Mouse (Mus musculus) heart, embryonic 10.5 days (tissue): ENCODE measurements around the gene Zbtb4. TPM values are rescaled to one million over a fixed set of nuclear protein-coding genes. Genes with fewer than 3 reads are reported as not detected.

Experiments used
- DNase-seq: peaks from one replicate; pipeline ENCODE4 v3.0.0-alpha.2; 2017; ENCODE audit warnings: low spot score
- H3K27ac ChIP-seq: fragments of 300-500 bp; sonication (generic); 2 replicates; pipeline ENCODE4 v1.5.1; 2016; ENCODE audit warnings: mild to moderate bottlenecking
- H3K27me3 ChIP-seq: fragments of 300-500 bp; sonication (generic); 2 replicates; pipeline ENCODE4 v1.6.1; 2016; ENCODE audit warnings: mild to moderate bottlenecking; ENCODE audit not compliant: poor library complexity, insufficient read depth, severe bottlenecking
- H3K36me3 ChIP-seq: fragments of 300-500 bp; sonication (generic); 2 replicates; pipeline ENCODE4 v1.6.1; 2016; ENCODE audit warnings: mild to moderate bottlenecking, moderate library complexity
- H3K4me1 ChIP-seq: fragments of 300-500 bp; sonication (generic); 2 replicates; pipeline ENCODE4 v1.6.1; 2016; ENCODE audit warnings: mild to moderate bottlenecking
- H3K4me3 ChIP-seq: fragments of 300-500 bp; sonication (generic); 2 replicates; pipeline ENCODE4 v1.5.1; 2016; ENCODE audit warnings: mild to moderate bottlenecking, moderate library complexity
- H3K9me3 ChIP-seq: fragments of 300-500 bp; sonication (generic); 2 replicates; pipeline ENCODE4 v1.6.1; 2016; ENCODE audit warnings: mild to moderate bottlenecking, moderate library complexity
- WGBS: fragments of 180-500 bp; shearing (Covaris S2); methylation state at CpG from one replicate; pipeline ENCODE4 v1.1.7; 2016; 5-methylcytosine and 5-hydroxymethylcytosine counted together
- polyA plus RNA-seq: library from polyadenylated mRNA; unstranded; fragments of >200 nt; fragmentation: Nextera tagmentation; extraction: Ambion mirVana; gene quantifications from 2 replicates; pipeline ENCODE4 v1.2.1, GENCODE M21; 2016

Gene Zbtb4
- polyA plus RNA-seq, 1 experiment from 2014 or later: 2.4 TPM

DNA sequence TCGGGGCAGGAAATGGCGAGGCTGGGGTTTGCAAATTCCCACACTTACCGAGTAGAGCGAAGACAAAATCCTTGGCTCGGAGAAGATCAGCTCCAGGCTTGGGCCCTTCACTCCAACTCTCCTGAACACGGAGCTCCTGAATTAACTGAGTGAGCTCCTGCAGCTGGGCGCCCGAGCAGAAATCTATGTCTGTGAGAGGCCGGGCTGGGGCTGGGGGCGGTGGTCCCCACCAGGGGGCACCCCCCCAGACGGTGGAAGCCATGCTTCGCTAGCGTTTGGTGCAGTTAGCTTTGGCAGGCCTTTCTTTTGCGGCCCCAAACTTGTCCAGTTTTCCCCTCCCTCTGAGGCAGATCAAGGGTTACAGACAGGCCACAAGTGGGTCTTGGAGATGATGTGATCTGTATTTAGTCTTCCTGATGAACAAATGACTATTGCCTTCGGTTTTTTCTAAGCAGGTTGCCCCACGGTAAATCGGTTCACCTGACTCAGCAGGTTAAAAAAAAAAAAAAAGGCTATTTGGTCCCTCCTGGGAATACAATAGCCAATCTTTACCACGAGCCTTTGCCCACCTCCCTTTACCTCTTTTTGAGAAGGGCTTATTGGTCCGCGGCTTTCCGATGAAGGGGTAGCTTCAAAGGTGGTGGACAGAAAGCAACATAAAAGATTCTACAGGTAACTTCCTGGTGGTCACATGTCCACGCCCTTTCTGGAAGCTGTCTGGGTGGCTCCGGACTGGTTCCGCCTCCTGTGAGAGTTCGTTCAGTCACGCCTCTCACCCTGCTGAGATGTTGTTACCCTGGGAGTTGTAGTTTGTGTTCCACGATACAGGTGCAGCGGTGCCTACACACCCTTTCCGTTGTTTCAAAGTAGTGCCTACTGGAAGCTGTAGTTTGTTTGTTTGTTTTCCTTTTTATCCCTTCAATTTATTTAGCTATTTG, 39.5 kb downstream of the Zbtb4 start, which contains the start of gene Tmem102:
TSS of gene Tmem102 (minus strand) at position 653 of the 938 bp plus-strand sequence.
- no peak within 1 kb of the TSS; the same call in 1 of the 2 replicates for H3K27ac ChIP-seq
- H3K4me3 ChIP-seq: peak within 1 kb of the TSS; percentile 71
- 8% methylated on average over 29 of the region's 29 CpGs for WGBS
- no peak for DNase-seq
- 0 out of 2 replicates have a peak, but pooled peaks cover 3% of the 10 kb centered on the region for H3K9me3 ChIP-seq
- peaks cover 53% of the 10 kb centered on the region for H3K4me1 ChIP-seq
- peaks cover 72% of the 10 kb centered on the region for H3K27me3 ChIP-seq
- no peaks in the 10 kb centered on the region for H3K36me3 ChIP-seq

DNA sequence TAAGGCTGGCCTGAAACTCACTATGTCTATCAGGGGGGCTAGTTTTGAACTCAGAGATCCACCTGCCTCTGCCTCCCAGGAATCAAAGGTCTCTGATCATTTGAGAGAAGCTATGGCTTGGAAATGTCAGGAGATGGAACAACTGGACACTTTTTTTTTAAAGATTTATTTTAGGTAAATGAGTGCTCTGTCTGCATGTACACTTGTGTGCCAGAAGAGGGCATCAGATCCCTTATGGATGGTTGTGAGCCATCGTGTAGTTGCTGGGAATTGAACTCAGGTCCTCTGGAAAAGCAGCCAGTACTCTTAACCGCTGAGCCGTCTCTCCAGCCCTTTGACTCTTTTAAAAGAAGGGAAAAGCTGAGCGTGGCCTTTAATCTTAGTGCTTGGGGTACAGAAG, 40.7 kb downstream of the Zbtb4 start:
- Histone ChIP-seq H3K9me3 (0 out of 2 replicates have a peak, but pooled peaks cover 3% of the 10 kb centered on the region), H3K4me1 (peaks cover 42% of the 10 kb centered on the region), H3K27ac (no peak overlapping the region), H3K27me3 (peaks cover 70% of the 10 kb centered on the region), H3K4me3 (no peak overlapping the region), H3K36me3 (no peaks in the 10 kb centered on the region)
- DNase-seq: no peak
- WGBS: 69% methylated on average over 4 of the region's 4 CpGs

DNA sequence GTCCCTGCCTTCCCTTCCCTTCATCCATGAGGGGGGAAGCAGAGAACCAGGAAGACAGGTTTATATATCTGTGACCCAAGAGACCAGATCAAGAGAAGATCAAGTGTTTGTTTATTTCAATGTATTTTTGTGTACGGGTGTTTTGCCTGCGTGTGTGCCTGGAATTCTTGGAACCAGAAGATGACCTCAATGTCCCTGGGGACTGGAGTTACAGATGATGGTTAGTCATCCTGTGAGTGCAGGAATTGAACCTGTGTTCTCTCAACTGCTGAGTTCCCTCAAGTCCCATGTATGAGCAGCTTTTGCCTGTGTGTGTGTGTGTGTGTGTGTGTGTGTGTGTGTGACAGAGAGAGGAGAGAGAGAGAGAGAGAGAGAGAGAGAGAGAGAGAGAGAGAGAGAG, 41.9 kb downstream of the Zbtb4 start:
- 77% methylated on average over 2 of the region's 2 CpGs for WGBS
- H3K4me3 ChIP-seq: no peak overlapping the region
- no peak for DNase-seq
- no peaks in the 10 kb centered on the region for H3K36me3 ChIP-seq
- peaks cover 29% of the 10 kb centered on the region for H3K4me1 ChIP-seq
- peaks cover 57% of the 10 kb centered on the region for H3K27me3 ChIP-seq
- 0 out of 2 replicates have a peak, but pooled peaks cover 3% of the 10 kb centered on the region for H3K9me3 ChIP-seq
- H3K27ac ChIP-seq: no peak overlapping the region

DNA sequence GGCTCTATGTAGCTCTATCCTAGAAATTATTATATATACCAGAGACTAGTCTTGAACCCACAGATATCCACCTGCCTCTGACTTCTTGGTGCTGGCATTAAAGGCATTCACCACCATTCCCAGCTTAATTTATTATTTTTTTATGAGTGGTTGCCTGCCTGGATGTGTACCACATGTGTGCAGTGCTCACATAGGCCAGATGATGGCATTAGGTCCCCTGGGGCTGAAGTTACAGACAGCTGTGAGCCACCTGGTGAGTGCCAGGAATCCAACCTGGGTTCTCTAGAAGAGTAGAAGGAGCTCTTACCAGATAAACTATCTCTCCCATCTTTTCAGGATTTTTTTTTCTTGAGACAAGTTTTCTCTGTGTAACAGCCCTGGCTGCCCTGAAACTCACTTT, 44.6 kb downstream of the Zbtb4 start:
- Histone ChIP-seq H3K4me3 (no peak overlapping the region), H3K27ac (no peak overlapping the region), H3K4me1 (peaks cover 3% of the 10 kb centered on the region; the same call in 1 of the 2 replicates), H3K9me3 (0 out of 2 replicates have a peak, but pooled peaks cover 3% of the 10 kb centered on the region), H3K36me3 (no peaks in the 10 kb centered on the region), H3K27me3 (peaks cover 41% of the 10 kb centered on the region)
- DNase-seq: no peak

DNA sequence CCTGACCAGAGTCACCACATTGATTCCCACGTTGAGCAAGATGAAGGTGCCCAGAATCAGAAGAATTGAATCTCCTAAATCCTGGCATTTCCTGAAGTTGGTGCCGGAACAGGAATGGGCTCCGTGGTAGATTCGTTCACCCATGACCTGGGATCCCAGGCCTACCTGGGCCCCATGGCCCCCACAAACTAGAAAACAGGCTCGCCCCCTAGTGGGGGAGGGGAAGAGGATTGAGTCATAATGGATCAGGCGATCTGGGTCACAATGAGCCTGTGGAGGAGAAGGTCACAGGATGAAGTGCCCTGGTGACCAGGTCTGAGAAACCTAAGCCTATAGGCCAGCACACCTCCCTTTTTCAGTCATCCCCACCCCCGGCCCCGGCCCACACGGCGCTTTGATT, 49.4 kb downstream of the Zbtb4 start, which contains the start of gene Gm39566:
TSS of gene Gm39566 (minus strand) at position 144 of the 400 bp plus-strand sequence.
- Histone ChIP-seq H3K4me1 (no peaks in the 10 kb centered on the region), H3K27ac (no peak within 1 kb of the TSS; the same call in 1 of the 2 replicates), H3K4me3 (no peak within 1 kb of the TSS), H3K36me3 (no peaks in the 10 kb centered on the region; the same call in 1 of the 2 replicates), H3K27me3 (peaks cover 30% of the 10 kb centered on the region), H3K9me3 (0 out of 2 replicates have a peak, but pooled peaks cover 5% of the 10 kb centered on the region)
- 53% methylated on average over 10 of the region's 10 CpGs for WGBS
- no peak for DNase-seq

DNA sequence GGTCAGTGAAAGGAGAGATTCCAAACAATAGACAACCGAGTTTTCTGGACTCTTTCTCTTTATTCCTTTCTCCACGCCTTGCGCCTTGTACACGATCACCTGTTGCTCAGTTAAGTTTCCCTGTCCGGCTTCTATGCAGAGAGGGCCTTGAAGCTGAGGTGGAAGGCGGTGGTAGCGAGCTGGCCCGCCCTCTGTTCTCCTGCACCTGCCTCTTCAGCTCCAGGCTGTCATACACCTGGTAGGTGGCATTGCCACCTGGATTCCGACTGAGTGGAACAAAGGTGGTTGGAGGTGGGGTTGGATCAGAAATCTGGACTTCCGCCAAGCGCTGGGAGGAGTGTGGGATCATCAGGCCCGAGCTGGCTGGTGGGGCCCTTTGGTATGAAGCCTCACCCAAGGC, 50.8 kb downstream of the Zbtb4 start:
- no peak for DNase-seq
- H3K36me3 ChIP-seq: no peaks in the 10 kb centered on the region; the same call in 1 of the 2 replicates
- H3K27me3 ChIP-seq: peaks cover 24% of the 10 kb centered on the region; the same call in 1 of the 2 replicates
- 87% methylated on average over 12 of the region's 12 CpGs for WGBS
- H3K4me1 ChIP-seq: no peaks in the 10 kb centered on the region
- no peak overlapping the region for H3K4me3 ChIP-seq
- no peak overlapping the region for H3K27ac ChIP-seq
- H3K9me3 ChIP-seq: 0 out of 2 replicates have a peak, but pooled peaks cover 5% of the 10 kb centered on the region

DNA sequence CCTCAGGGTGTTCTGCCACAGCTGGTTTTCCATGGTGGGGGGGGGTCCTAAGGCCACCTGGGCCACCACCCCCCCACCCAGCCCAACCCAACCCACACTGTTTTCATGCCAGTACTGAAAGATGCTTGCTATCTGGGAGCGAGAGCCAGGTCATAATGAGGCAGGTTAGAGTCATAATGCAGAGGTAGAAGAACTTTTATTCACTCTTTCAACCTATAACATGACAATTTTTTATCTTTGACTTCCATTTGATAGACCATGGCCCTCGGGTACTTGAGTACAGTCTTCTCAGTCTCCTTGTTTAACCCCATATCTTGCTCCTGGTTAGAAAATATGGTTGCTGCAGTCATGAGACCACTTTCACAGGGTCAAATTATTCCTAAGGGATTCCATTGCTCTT, 52.7 kb downstream of the Zbtb4 start, which contains the start of gene Spem2:
TSS of gene Spem2 (minus strand) at position 101 of the 400 bp plus-strand sequence.
- H3K36me3 ChIP-seq: no peaks in the 10 kb centered on the region; the same call in 1 of the 2 replicates
- no peak for DNase-seq
- H3K4me3 ChIP-seq: no peak within 1 kb of the TSS
- peaks cover 24% of the 10 kb centered on the region; the same call in 1 of the 2 replicates for H3K27me3 ChIP-seq
- 71% methylated on average over 2 of the region's 2 CpGs for WGBS
- H3K27ac ChIP-seq: no peak within 1 kb of the TSS
- H3K9me3 ChIP-seq: 0 out of 2 replicates have a peak, but pooled peaks cover 5% of the 10 kb centered on the region
- H3K4me1 ChIP-seq: no peaks in the 10 kb centered on the region

DNA sequence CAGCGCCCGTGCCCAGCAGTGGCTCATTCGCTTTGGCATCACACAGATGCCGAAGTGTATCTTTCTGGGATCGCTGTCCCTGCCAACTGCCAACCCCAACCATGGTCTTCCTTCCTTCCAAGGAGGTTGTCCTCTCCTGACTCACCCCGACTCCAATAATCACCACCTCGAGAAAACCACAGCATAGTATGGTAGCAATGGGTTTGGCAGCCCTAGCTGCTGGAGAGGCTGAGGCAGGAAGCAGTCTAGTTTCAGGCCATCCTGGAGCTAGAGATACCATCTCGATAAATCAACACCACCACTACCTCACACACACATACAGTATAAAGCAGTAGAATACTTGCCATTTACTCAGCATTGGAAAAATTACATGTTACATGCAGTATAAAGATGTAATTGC, 53.2 kb downstream of the Zbtb4 start:
- 83% methylated on average over 8 of the region's 8 CpGs for WGBS
- peaks cover 20% of the 10 kb centered on the region; the same call in 1 of the 2 replicates for H3K27me3 ChIP-seq
- no peaks in the 10 kb centered on the region; the same call in 1 of the 2 replicates for H3K36me3 ChIP-seq
- no peaks in the 10 kb centered on the region for H3K4me1 ChIP-seq
- DNase-seq: no peak
- no peak overlapping the region for H3K27ac ChIP-seq
- 0 out of 2 replicates have a peak, but pooled peaks cover 5% of the 10 kb centered on the region for H3K9me3 ChIP-seq
- no peak overlapping the region for H3K4me3 ChIP-seq

DNA sequence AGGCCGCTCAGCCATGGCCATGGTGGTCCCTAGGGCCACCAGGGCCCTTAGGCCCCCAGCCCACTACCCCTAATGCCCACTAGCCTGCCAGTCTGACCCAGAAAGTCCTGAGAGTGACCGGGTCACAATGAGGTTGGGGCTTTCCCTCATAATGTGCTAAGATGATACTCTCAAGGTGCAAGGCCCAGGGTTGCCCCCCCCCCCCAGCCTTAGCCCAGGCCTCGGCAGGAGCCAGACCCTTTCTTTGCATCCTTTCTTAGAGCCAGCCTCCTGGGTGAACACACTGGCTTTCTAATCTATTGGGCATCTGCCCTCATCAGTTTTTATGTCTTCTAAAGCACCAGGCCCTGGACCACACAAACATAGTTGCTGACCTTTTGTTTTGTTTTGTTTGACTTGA, 56.4 kb downstream of the Zbtb4 start, which contains the start of gene Spem1:
TSS of gene Spem1 (minus strand) at position 101 of the 400 bp plus-strand sequence.
- Histone ChIP-seq H3K27me3 (peaks cover 11% of the 10 kb centered on the region; the same call in 1 of the 2 replicates), H3K9me3 (0 out of 2 replicates have a peak, but pooled peaks cover 5% of the 10 kb centered on the region), H3K4me3 (no peak within 1 kb of the TSS), H3K27ac (no peak within 1 kb of the TSS), H3K36me3 (peaks cover 22% of the 10 kb centered on the region), H3K4me1 (no peaks in the 10 kb centered on the region)
- DNase-seq: no peak
- WGBS: 80% methylated on average over 3 of the region's 3 CpGs

DNA sequence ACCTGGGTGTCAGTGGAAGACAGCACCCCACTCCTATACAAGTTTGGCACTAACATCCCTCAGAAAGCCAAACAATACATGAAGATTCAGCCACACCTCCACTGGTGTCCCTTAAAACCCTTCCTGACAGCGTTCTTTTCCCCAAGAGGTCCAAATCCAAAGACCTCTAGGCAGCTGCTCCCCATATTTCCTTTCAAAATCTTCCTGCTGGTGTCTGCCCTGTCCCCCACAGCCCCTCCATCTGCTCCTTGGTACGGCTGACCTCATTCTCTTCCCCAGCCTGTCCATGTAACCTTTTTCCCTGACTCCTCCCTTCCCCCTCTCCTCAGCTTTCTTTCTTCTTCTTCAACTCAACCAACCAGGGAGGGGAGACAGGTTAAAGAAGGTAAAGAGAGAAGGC, 57.7 kb downstream of the Zbtb4 start:
- H3K36me3 ChIP-seq: peaks cover 35% of the 10 kb centered on the region
- no peaks in the 10 kb centered on the region for H3K4me1 ChIP-seq
- 65% methylated on average over 2 of the region's 2 CpGs for WGBS

DNA sequence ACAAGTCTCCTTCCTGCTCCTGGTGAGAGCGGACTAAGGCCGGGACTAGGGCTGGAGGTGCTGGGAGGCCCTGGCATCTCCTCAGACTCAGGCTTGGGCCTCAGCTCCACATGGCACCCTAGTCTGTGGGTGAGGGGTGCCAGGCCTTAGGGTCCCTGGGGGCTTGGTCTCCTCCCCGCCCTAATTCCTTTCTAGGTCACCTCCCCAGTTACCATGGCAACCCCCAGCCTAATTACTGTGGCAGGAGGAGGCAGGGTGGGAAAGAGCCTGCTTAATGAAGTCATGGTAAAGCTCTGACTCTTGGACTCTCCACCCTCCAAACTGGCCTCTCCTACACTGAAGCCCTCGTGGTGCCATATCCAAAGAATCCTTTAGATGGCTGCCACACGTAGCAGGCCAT, 63.1 kb downstream of the Zbtb4 start:
- peaks cover 17% of the 10 kb centered on the region for H3K27me3 ChIP-seq
- H3K4me1 ChIP-seq: peaks cover 21% of the 10 kb centered on the region
- no peak overlapping the region for H3K27ac ChIP-seq
- no peak overlapping the region for H3K4me3 ChIP-seq
- WGBS: 67% methylated on average over 5 of the region's 5 CpGs
- H3K36me3 ChIP-seq: peaks cover 49% of the 10 kb centered on the region
- no peak for DNase-seq
- no peaks in the 10 kb centered on the region for H3K9me3 ChIP-seq

More for the DNA sequence above, 57.7 kb downstream of the Zbtb4 start:
- H3K27me3 ChIP-seq: no peaks in the 10 kb centered on the region
- H3K9me3 ChIP-seq: no peaks in the 10 kb centered on the region
- H3K27ac ChIP-seq: no peak overlapping the region
- no peak overlapping the region for H3K4me3 ChIP-seq
- DNase-seq: no peak

DNA sequence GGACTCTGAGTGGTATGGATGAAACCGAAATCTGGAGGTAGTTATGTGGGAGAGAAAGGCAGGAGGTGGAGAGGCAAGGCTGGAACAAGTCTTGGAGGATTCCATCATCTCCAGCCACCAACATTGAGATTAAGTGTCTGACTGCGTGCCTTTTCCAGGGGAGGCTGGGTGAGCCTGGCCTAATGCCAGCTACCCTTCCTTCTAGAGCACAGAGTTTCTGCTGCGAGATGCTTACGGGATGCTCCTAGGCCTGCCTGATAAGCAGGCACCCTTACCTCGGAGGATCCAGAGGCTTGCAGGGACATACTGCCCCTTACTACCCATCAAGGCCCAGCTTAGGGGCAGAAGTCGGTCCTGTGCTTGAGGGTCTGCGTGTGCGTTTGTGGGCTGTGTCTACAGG, 67.8 kb downstream of the Zbtb4 start:
- H3K27me3 ChIP-seq: peaks cover 49% of the 10 kb centered on the region
- peak overlapping the region; percentile 67 for H3K4me3 ChIP-seq
- no peak for DNase-seq
- peak overlapping the region; percentile 89 for H3K27ac ChIP-seq
- WGBS: 39% methylated on average over 8 of the region's 8 CpGs
- no peaks in the 10 kb centered on the region for H3K9me3 ChIP-seq
- peaks cover 62% of the 10 kb centered on the region for H3K4me1 ChIP-seq
- peaks cover 13% of the 10 kb centered on the region for H3K36me3 ChIP-seq
